Mouse (Mus musculus) induced T-regulatory cell, adult 2 months (primary cell): ENCODE results near the gene Twsg1.

Experiments
- DNase-seq: peaks from one replicate; pipeline ENCODE4 v3.0.0-alpha.2; 2012; ENCODE audit warnings: low read depth

Gene Twsg1

GRCm38 (mm10) chr17:65885697-65886529, 65.1 kb downstream of the Twsg1 start, which contains the start of gene Ralbp1:
Gene Ralbp1 (minus strand): TSS chr17:65885798.
- DNase-seq: peak; percentile 66

GRCm38 (mm10) chr17:65885398-65885696, 65.7 kb downstream of the Twsg1 start:
- DNase-seq: no peak

- DNase-seq: peak; percentile 99
Observed at GRCm38 (mm10) chr17:65884691-65885397, 66.2 kb downstream of the Twsg1 start.

GRCm38 (mm10) chr17:65884061-65884669, 66.9 kb downstream of the Twsg1 start:
- peak; percentile 50 for DNase-seq

GRCm38 (mm10) chr17:65877026-65877425, 74.0 kb downstream of the Twsg1 start:
- no peak for DNase-seq

- DNase-seq: peak; percentile 68
Observed at GRCm38 (mm10) chr17:65873834-65874233, 77.2 kb downstream of the Twsg1 start.

- DNase-seq: no peak
Observed at GRCm38 (mm10) chr17:65873156-65873555, 77.9 kb downstream of the Twsg1 start.

GRCm38 (mm10) chr17:65872652-65873051, 78.4 kb downstream of the Twsg1 start:
- DNase-seq: peak; percentile 84

GRCm38 (mm10) chr17:65872051-65872450, 79.0 kb downstream of the Twsg1 start:
- DNase-seq: peak; percentile 56
